Mouse (Mus musculus) CD8-positive naive resting alpha-beta T cell, adult 2 months (primary cell): ENCODE measurements around the gene Rai1.
A peak's percentile ranks its signal among the peaks of the same experiment; 100 is the strongest.

Experiments
- DNase-seq, 2 experiments: peaks; one replicate each; pipeline ENCODE4 v3.0.0; 2022; ENCODE audit warnings: low read depth in 2 of 2, low spot score in 2 of 2

The Rai1 gene

DNA sequence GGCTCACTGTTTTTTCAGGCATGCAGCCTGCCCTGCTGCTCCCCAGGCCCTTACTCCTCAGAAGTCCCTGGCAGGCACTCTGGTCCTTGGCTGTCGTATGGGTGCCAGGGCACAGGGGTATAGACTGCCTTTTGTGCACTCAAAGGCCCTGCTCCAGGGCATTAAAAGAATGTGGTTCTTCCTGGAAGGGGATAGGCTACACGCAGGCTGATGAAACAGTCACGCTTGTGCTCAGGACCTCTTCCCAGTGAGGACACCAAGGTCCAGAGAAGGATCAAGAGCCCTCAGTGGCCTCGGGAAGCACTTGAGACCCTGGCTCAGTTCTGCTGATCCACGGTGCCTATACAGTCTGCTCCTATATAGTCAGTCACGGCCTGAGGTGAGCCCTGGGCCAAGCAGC is 108.5 kb downstream of the Rai1 start:
- DNase-seq, result no peak

DNA sequence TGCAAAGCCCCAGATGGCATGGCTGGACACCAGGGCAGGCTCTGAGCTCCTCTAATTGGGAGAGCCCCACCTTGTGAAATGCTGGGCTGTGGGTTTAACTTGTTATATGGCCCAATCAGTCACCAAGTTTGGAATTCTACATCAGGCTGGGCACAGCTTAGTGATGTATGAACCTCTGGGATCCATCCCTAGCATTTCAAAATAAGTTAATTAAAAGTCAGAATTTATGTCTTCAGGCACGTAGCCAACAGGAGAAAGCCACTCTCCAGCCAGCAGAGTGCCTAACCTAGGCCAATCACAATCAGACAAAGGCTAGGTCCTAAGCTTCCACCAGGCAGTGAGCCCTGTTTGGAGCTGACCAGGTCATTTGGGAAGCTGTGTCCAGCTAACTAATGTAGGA is 111.9 kb downstream of the Rai1 start:
- DNase-seq, result no peak

DNA sequence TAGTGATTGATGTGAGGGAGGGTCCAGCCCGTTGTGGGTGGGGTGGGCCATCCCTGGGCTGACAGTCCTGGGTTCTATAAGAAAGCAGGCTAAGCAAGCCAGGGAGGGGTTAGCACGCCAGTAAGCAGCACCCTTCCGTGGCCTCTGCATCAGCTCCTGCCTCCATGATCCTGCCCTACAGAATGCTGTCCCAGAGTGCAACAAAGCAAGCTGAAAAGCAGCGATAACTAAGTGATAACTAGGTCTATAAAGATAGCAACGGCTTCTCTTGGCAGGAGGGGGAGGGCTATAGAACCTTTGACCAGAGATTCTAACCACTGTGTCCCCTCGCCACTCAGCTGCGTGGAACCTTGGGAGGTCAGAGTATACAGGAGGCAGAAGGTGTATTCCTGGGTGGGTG is 112.7 kb downstream of the Rai1 start:
- no peak for DNase-seq

DNA sequence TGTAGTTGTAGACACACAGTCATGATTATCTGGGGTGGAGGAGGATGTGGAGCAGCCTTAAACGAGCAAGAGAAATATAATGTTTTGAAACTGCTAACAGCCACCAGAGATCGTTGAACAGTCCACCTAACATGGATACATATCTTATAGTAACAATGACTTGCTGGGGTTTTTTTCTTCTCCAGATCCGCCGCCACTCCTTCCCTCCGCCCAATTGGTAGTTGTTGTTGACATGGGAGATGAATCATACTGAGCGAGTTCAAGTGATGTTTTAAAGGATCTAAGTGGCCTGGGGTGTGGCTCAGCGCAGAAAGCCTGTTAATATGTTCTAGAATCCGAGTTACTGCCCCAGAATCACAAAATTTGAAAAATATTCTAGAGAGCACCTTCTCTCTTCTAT is 114.8 kb downstream of the Rai1 start:
- DNase-seq, result no peak

DNA sequence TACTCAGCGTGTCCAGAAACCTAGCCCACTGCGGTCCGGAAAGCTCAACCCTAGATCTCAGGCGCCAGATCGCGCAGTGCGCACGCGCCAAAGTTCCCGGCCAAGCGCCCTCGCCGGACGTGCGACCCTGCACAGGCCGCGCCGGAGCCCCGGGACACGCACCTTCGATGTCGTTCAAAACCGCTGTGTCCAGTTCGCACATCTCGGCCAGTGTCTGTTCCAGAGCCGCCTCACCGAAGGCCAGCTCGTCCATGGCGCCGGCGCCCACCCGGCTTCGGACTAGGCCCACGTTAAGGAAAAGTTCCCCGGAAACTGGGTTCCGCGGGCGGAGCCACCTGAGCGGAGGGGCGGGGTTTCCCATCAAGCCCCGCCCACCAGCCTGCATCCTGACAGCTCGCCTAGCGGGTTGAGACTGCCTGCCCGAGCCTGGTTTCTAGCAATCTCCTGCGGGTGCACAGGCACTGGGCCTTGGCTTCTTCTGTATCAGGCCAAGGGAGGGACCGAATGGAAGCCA is 115.5 kb downstream of the Rai1 start:
- peak; percentile 87 to 93 for DNase-seq

DNA sequence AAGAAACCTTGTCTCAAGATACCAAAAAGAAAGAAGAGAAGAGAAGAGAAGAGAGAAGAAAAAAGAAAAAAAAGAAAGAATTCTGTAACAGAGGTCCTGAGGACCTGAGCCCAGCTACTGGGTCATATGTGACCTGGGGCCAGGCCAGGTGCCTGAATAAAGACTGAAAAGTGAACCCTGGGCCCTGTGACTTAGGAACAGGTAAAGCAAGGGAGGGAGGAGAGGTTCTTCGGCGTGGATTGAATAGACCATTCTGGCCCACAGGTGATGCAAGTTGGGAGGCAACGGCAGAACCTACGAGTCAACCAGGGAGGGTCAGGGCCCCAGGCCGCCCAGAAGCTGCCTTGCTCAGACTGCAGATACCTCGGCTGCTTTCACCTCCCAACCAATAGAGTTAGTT is 116.6 kb downstream of the Rai1 start:
- no peak for DNase-seq

DNA sequence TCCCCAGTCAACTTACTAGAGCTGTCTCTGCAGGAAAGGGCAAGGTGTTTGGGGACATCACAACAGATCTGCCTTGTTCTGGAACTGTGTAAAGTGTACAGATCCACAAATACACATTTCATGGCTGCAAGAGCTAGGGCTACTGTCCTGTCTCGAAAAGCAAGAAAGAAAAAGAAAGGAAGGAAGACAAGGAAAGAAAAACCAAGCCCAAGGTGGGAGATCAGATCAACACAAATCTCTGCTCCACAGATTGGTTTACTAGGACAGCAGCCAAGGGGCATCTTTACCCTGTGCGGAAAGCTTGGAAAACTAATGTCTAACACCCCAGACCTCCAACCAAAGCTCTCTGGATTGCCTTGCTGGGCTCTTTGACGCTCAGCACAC is 117.3 kb downstream of the Rai1 start:
- DNase-seq, result no peak

DNA sequence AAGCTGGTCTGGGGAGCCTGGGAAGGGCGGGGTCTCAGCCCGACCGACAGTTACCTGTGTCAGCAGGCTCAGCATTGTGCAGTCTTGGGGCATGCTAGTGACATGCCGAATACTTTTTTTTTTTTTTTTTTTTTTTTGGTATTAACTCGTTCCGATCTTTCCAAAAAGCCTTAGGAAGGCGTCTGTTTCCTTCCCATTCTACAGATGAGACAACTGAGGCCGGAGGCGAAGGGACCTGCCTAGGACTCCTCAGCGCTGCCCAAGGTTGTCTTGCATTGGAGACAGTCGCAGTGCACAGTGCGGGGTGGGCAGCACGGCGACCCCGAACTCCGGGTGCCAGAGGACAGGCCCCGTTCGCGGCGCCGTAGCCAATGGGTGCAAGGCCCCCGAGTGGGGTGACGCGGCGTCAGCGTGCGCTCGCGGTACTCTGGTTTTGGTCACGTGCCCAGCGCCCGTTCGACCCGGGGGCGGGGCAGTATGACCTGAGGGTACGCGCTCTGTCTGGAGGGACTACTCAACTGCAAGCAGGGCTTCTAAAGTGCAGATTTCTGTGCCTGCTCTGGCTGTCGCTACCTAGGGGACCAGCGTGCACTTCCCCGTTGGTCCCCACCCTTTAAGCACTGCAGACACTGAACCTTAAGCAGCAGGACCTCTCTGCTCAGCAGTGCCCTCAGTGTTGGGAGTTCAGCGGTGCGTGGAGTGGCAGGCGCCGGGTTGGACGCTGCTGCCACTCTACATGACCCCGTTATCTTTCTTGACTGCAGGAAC is 117.8 kb downstream of the Rai1 start, which contains the start of gene Srebf1:
Gene Srebf1, minus strand, starts transcription at position 113 of the 768 bp plus-strand sequence.
- peak; percentile 73 to 81 for DNase-seq

DNA sequence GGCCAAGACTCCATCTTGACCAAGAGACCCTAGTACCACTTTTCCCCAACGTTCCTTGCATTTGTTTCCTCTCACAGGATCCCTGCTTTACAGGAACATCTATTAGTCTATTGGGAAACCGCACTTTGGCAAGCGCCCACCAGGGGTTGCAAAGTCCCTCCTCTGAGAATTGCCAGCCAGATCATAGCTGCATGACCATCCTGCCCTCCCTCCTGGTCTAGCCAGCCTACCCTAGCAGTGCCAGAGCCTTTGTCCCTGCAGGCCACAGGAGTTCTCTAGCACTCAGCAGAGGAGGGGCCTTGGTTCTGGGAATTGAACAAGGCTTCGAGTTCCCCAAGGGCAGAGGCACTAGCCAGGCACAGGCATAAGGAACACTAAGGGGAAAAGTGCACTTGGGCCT is 119.9 kb downstream of the Rai1 start:
- DNase-seq, result no peak

DNA sequence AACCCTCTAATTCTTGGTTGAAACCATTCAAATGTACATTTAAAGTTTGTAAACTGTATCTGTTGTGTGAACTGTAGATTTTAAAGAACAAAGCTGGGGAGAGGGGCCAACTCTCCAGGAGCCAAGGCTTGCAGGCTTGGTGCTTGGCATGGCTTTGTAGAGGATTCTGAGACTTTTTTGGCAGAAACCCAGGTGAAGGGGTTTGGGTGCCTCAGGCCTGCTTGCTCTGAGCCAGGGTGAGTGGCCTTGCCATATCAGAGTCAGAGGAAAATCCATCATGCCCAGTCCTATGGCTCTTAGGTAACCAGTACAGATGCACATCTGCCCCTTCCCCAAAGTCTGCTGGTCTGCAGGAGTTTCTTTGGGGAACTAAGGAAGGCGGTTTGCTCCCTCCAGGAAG is 121.1 kb downstream of the Rai1 start:
- DNase-seq, result no peak

DNA sequence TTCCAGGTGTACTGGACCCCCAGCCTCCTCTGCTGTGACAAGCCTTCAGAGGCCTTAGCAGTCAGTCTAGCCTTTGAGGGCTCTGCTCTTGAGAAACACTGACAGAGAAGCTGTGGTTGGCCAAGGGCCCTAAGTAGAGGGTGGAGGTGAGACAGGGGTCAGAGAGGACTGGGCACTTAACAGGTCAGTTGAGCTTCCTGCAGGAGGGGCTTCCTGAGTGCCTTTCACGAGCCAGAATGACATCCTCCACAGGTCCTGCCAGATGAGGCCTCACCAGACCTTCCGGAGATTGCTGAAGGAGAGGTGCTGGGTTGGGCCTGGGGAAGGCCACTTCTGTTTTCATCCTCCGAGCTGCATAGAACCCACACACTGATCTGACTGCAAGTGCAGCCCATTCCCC is 123.7 kb downstream of the Rai1 start:
- DNase-seq, result no peak

DNA sequence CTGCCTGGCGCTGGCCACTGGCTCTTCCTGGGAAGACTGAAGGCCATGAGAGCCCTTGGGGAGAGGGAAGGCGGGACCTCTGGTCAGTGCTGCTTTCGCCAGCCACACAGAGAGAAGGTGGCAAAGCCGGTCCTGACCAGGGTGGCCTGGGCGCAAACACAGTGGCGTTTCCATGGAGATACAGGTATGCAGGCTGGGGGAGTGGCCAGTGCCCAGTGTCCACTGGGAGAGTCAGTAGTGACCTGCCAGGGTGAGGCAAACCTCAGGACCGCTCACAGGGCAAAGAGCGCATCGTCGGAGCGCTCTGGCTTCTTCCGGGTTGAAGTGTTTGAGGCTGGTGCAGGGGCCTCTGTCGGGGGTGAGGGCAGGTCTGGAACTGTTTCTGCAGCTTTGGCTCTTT is 125.0 kb downstream of the Rai1 start:
- DNase-seq, result no peak

DNA sequence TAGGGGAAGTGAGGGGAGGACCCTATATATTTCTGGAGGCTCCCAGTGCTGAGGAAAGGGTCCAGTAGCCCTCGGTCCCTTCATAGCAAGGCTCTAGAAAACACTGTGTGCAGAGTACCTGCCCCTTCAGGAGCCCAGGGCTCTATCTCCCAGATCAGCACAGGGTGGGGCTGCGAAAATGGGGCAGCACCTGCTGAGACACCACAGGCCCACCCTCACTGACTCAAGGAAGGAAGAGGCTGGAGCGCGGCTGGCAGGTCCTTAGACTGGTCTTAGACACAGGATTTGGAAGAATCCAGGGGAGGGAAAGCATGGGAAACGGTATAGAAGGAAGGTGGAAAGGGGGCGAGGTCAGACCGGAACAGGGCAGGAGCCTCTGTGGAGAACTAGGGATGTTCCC is 125.7 kb downstream of the Rai1 start:
- no peak for DNase-seq

DNA sequence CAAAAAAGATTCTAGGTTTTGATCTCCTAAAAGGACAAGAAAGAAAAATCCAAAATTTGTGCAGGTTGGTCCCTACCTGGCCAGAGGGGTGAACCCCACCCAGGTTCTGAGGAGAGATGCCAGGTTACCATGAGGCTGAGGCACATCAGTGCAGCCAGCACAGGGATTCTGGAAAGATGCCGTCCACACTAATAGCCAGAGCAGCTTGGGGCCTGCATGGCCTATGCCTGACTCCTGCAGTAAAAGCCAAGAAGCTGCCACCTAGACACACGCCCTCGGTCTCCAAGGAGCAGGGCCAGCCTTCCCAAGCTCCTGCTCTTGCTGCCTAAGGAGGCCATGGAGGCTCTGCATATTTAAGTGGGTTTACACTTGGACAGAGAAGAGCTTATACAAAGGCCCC is 126.5 kb downstream of the Rai1 start:
- DNase-seq, result no peak

DNA sequence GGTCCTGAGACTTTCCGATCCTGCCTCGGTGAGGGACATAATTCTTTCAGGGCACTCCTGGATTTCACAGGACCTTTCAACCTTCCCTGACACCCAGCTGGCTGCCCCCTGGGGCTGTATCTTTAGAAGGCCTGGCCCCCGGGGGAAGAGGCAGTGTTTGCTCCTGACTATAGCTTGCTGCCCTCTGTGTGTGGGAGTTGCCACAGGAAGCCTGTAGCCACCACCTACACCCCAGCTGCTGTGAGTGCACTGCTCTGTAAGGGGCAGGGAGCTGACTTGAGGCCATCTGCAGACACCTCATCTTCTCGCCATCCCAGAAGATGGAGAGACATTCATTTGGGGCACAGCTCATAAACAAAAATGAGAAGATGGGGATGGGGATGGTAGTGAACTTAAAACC is 127.1 kb downstream of the Rai1 start:
- DNase-seq, result no peak

DNA sequence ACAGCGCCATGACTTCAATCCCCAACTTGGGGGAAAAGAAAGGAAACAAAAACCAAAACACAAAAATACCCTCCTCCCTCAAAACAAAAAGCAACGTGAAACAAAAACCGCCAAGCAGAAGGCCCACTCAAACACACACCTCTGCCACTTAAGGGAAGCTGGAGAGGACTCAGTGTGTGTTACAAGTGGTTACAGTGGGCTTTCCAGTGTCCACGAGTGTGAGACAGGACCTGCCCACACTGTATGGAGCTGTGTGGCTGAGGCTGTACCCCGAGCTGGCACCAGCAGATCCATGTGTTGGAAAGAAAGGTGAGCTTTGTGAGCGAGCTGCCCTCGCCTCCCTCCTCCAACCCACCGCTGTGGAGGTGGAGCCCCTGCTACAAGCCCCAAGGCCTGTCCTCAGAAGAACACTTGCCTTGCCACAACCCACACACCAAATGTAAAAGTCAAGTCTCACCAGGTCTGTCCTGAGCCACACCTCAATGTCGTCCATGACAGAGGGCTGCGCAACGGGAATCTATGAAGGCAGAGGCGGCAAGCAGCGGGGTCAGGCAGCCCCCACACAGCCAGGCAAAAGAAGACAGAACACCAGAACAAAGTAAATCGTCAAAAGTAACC is 127.7 kb downstream of the Rai1 start:
- no peak for DNase-seq

DNA sequence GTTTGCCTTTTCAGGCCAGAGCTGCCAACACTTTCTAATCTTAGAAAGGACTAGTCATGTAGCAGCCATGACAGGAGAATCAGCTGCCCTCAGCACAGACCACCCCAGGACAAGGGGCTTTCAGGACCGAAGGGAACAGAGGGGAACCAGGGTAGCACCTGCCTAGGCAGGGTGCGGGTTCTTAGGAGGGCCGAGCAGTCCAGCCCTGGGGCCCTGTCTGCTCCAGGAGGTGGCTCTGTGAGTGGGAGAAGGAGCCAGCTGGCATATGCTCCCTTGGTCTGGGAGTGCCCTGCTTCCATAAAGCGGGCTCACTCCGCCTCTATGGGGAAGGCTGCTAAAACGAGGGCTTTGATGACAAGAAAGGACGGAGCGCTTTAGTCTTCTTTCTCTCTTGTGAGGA is 128.4 kb downstream of the Rai1 start:
- no peak for DNase-seq

DNA sequence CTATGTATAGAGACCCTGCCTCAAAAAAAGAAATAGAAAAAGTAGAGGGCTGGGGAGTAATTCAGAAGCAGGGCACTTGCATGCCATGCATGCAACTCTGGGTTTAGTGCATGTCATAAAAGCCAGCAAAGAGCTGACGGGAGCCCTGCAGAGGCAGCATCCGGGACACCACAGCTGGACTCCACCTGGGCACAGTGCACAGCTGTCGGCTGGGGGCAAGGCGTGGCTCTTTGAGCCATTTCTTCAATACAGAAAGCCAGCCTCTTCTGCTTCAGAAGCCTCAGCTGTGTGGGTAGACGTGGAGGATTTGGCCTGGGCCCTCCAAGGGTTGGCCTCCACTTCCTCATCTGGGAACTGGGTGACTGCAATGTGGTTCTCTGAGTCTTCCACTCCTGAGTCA is 130.5 kb downstream of the Rai1 start:
- no peak for DNase-seq

DNA sequence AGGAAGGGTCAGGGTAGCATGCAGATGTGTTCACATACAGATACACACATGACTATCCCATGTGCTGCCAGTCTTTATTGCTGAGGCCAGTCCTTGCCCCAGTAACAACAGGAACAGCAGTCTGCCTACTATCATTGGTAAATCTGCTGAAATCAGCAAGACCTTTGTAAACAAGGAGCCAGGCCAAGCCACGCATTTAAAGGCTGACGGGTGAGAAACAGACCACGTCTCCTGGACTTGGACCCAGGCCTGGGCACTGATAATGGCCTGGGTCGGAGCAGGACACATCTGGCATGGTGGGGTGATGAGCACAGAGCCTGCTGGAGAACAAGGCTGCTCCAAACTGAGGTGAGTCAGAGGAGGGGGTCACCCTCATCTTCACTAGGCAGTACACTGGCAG is 135.7 kb downstream of the Rai1 start:
- DNase-seq, result no peak

DNA sequence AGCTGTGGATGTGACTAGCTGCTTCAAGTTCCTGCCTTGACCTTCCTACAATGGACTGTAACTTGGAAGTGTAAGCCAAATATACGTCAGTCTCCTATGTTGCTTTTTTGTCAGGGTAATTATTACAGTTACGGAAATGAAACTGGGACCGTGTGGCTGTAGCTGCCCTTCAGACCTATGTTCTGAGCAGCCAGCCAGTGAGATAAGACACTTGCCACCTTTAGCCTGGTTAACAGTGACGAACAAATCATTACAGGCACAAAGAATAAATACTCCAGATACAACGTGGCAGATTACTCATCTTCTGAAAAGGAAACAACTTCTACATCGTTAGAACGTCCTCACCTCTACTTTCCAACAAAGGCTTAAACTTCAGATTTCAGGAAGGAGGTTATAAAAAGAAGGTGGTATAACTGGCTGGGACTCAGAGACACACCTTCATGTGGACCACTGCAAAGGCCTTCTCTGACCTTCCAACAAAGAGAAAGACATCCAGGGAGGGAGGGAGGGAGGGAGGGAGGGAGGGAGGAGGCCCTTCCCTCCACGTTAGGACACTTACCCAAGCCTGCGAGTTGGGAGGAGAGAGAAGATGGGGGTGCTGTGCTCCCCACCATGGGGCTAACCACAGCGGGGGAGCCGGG is 139.8 kb downstream of the Rai1 start:
- no peak for DNase-seq

DNA sequence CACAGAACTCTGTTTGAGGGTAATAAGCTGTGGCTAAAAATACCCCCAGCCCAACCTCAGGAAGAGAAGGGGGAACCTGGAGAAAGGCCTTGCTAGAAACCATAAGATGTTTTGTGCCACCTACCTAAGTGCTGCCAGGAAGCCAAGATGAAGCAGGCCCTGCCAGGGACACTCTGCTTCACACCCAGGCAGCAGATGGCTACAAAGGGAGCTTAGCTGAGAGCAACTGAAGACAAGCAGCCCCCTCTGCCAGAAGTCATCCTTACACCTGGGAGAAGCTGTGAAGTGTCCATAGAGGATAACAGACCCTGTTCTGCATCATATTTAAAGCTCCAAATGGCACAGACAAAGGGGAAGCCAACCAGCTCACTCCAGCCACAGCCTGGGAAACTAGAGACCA is 141.3 kb downstream of the Rai1 start:
- no peak for DNase-seq

DNA sequence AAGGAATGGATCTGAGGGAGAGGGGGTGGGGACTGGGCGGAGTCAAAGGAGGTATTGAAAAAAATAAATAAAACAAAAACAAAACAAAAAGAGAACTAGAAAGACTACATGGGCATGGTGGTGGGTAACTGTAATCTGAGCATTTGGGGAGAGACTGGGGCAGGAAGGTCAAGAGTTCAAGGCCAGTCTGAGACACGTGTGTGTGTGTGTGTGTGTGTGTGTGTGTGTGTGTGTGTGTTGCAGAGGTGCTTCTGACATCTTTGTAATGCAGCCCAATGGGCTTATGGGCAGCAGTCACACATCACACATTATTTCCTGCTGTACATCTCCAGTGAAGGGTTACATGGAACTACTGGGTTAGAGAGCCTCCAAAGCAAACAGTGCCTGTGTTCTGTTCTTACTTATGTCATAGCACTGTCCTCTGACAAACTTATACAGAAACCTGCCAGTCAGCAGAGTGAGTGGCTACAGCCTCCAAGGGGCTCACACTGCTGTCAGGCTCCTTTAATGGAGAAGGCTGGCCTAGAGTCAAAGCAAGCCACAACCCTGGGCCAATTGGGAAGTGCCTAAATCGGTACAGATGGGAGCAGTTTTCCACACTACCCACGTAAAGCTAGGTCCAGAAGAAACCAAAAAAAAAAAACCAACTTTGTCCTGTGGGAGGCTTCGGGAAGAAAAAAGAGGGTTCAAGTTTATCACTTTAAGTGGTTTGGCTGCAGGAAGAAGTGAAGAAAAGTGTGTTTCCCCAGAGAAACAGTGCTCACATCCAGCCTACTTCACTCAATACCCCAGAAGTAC is 143.1 kb downstream of the Rai1 start:
- DNase-seq, result no peak
